Mouse (Mus musculus) forebrain, embryonic 14.5 days (tissue): ENCODE measurements around the gene Med13. TPM values are rescaled to one million over a fixed set of nuclear protein-coding genes. Genes with fewer than 3 reads are reported as not detected.

ENCODE experiments used
- ATAC-seq: fragments of 200-750 bp; cut with Nextera tagmentation; 2 replicates; pipeline ENCODE4 v1.8.0; 2017; ENCODE audit warnings: mild to moderate bottlenecking, moderate library complexity
- DNase-seq: peaks from one replicate; pipeline ENCODE4 v3.0.0-alpha.2; 2015; ENCODE audit warnings: low spot score
- H3K27ac ChIP-seq: fragments of 300-500 bp; sonication (generic); 2 replicates; pipeline ENCODE4 v1.5.1; 2014; ENCODE audit warnings: low read depth, mild to moderate bottlenecking, control low read depth, low read length, moderate library complexity
- H3K27me3 ChIP-seq: fragments of 300-500 bp; sonication (generic); replicated peaks from 2 replicates; pipeline ENCODE4 v1.6.1; 2014; ENCODE audit warnings: low read length, control low read depth, mixed read lengths; ENCODE audit not compliant: control insufficient read depth, insufficient read depth
- H3K36me3 ChIP-seq: fragments of 300-500 bp; sonication (generic); 2 replicates; pipeline ENCODE4 v1.6.1; 2014; ENCODE audit warnings: low read length, control low read depth; ENCODE audit not compliant: control insufficient read depth, insufficient read depth
- H3K4me1 ChIP-seq: fragments of 300-500 bp; sonication (generic); 2 replicates; pipeline ENCODE4 v1.6.1; 2014; ENCODE audit warnings: antibody characterized with exemption, low read length, control low read depth; ENCODE audit not compliant: control insufficient read depth, insufficient read depth
- H3K4me2 ChIP-seq: fragments of 300-500 bp; sonication (generic); 2 replicates; pipeline ENCODE4 v1.6.1; 2014; ENCODE audit warnings: mild to moderate bottlenecking, control low read depth, low read length
- H3K4me3 ChIP-seq: fragments of 300-500 bp; sonication (generic); 2 replicates; pipeline ENCODE4 v1.5.1; 2014; ENCODE audit warnings: low read depth, low read length, control low read depth
- H3K9ac ChIP-seq: fragments of 300-500 bp; sonication (generic); 2 replicates; pipeline ENCODE4 v1.6.1; 2014; ENCODE audit warnings: mild to moderate bottlenecking, low read length, control low read depth, moderate library complexity
- H3K9me3 ChIP-seq: fragments of 300-500 bp; sonication (generic); replicated peaks from 2 replicates; pipeline ENCODE4 v1.6.1; 2016; ENCODE audit warnings: low read length, control low read depth, mixed read lengths; ENCODE audit not compliant: control insufficient read depth
- WGBS: fragments of 180-500 bp; shearing (Covaris S2); extraction: QIAGEN DNeasy Blood & Tissue Kit; methylation state at CpG from one replicate; pipeline ENCODE4 v1.1.7; 2014; 5-methylcytosine and 5-hydroxymethylcytosine counted together
- polyA plus RNA-seq: library from polyadenylated mRNA; unstranded; fragments of >200 nt; fragmentation: Nextera tagmentation; extraction: Ambion mirVana; gene quantifications from 2 replicates; pipeline ENCODE4 v1.2.1, GENCODE M21; 2014

The Med13 gene
- polyA plus RNA-seq, 1 experiment from 2014 or later = 13.4 TPM

- no peak for ATAC-seq
- WGBS = 82% methylated on average over 5 of the region's 5 CpGs
- Histone ChIP-seq H3K4me3 (no peak overlapping the region), H3K4me2 (no peak overlapping the region), H3K36me3 (no peaks in the 10 kb centered on the region), H3K27ac (no peak overlapping the region), H3K4me1 (no peaks in the 10 kb centered on the region), H3K27me3 (no peaks in the 10 kb centered on the region), H3K9me3 (no peaks in the 10 kb centered on the region), H3K9ac (no peak overlapping the region)
- DNase-seq = no peak
Measured at GRCm38 (mm10) chr11:86369003-86369402, 11.6 kb upstream of the Med13 start.

- ATAC-seq = no peak
- 85% methylated on average over 5 of the region's 5 CpGs for WGBS
- DNase-seq = no peak
Measured at GRCm38 (mm10) chr11:86364709-86365452, 7.5 kb upstream of the Med13 start.

DNA sequence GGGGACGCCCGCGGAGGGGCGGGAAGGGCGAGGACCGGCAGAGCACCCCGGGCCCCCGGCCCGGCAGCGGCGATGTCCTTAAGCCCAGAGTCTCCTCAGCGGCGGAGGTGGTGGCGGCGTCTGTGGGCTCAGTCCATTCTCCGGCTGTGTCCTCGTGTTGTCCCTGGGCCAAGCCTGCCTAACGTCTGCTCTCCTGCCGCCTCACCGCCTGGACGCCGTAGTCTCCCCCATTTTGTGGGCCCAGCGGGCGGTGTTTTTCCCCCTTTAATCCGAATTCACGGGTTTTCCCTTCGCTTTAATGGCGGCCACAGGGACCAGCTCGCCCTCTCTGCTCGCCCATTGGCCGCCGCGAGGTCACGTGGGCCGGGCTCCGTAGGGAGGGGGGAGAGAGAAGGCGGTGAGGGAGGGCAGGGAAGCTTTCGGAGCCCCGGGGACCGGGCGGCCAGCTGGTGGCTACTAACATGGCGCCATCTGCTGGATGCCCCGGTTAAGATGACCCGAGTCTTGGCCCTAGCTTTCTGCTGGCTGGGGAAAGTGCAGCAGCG, 654 bp upstream of the Med13 start:
- Histone ChIP-seq H3K9ac (peak overlapping the region; percentile 98), H3K9me3 (no peaks in the 10 kb centered on the region), H3K36me3 (peaks cover 14% of the 10 kb centered on the region), H3K4me2 (peak overlapping the region; percentile 80), H3K27me3 (no peaks in the 10 kb centered on the region), H3K4me1 (peaks cover 23% of the 10 kb centered on the region), H3K4me3 (peak overlapping the region; percentile 93), H3K27ac (peak overlapping the region; percentile 98)
- ATAC-seq (peak; percentile 95), DNase-seq (peak; percentile 98)
- under 1% methylated on average over 43 of the region's 45 CpGs for WGBS

More at GRCm38 (mm10) chr11:86364709-86365452, 7.5 kb upstream of the Med13 start:
- Histone ChIP-seq H3K36me3 (no peaks in the 10 kb centered on the region), H3K4me1 (no peaks in the 10 kb centered on the region), H3K9me3 (no peaks in the 10 kb centered on the region), H3K9ac (no peak overlapping the region), H3K4me2 (no peak overlapping the region), H3K27me3 (no peaks in the 10 kb centered on the region), H3K4me3 (no peak overlapping the region), H3K27ac (no peak overlapping the region)

GRCm38 (mm10) chr11:86356007-86356853, 1.2 kb downstream of the Med13 start:
- no peak overlapping the region for H3K27ac ChIP-seq
- H3K4me1 ChIP-seq = peaks cover 23% of the 10 kb centered on the region
- peak overlapping the region; percentile 80 for H3K4me2 ChIP-seq
- WGBS = 11% methylated on average over 13 of the region's 13 CpGs
- H3K9ac ChIP-seq = peak overlapping the region; percentile 98
- peaks cover 15% of the 10 kb centered on the region for H3K36me3 ChIP-seq
- ATAC-seq (no peak), DNase-seq (peak; percentile 45)
- H3K4me3 ChIP-seq = peak overlapping the region; percentile 93
- no peaks in the 10 kb centered on the region for H3K9me3 ChIP-seq
- no peaks in the 10 kb centered on the region for H3K27me3 ChIP-seq

GRCm38 (mm10) chr11:86353586-86353985, 3.8 kb downstream of the Med13 start:
- ATAC-seq (no peak), DNase-seq (no peak)
- H3K9ac ChIP-seq = no peak overlapping the region
- H3K36me3 ChIP-seq = peaks cover 15% of the 10 kb centered on the region
- H3K4me1 ChIP-seq = peaks cover 23% of the 10 kb centered on the region
- H3K27me3 ChIP-seq = no peaks in the 10 kb centered on the region
- H3K4me2 ChIP-seq = no peak overlapping the region
- H3K4me3 ChIP-seq = no peak overlapping the region
- H3K9me3 ChIP-seq = no peaks in the 10 kb centered on the region
- WGBS = 86% methylated on average over 3 of the region's 3 CpGs
- no peak overlapping the region for H3K27ac ChIP-seq

GRCm38 (mm10) chr11:86351766-86352315, 5.6 kb downstream of the Med13 start:
- H3K27me3 ChIP-seq = no peaks in the 10 kb centered on the region
- no peak overlapping the region for H3K27ac ChIP-seq
- H3K9me3 ChIP-seq = no peaks in the 10 kb centered on the region
- H3K4me1 ChIP-seq = peaks cover 23% of the 10 kb centered on the region
- ATAC-seq (no peak), DNase-seq (peak; percentile 19)
- 26% methylated on average over 3 of the region's 3 CpGs for WGBS
- H3K36me3 ChIP-seq = peaks cover 18% of the 10 kb centered on the region
- no peak overlapping the region for H3K4me2 ChIP-seq
- no peak overlapping the region for H3K4me3 ChIP-seq
- no peak overlapping the region for H3K9ac ChIP-seq

DNA sequence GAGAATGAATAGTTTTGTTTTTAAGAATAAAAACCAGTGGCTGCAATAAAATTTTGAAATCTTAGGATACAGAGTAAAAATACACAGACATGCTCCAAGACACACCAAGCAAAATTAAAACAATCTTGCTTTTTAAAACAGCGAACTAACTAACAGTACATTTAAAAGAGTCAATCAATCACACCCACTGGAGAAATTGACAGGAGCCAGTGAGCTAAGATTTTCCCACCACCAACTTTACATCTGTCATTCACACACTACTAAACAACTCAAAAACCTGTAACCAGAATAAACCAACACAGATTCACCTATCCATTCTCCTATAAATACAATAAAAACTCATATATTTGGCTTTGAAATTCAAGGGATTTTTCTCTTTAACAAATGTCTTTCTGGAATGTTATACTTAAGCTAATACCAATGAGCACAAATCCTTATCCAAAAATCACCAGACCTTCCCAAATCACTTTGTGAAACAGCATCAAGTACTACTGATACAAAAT, 6.7 kb downstream of the Med13 start:
- no peaks in the 10 kb centered on the region for H3K27me3 ChIP-seq
- no peak overlapping the region for H3K9ac ChIP-seq
- WGBS = 85% methylated on average over 1 of the region's 1 CpGs
- no peak for DNase-seq
- H3K4me1 ChIP-seq = peaks cover 16% of the 10 kb centered on the region
- no peak overlapping the region for H3K4me2 ChIP-seq
- H3K27ac ChIP-seq = no peak overlapping the region
- ATAC-seq = no peak
- H3K4me3 ChIP-seq = no peak overlapping the region
- peaks cover 18% of the 10 kb centered on the region for H3K36me3 ChIP-seq
- no peaks in the 10 kb centered on the region for H3K9me3 ChIP-seq

DNA sequence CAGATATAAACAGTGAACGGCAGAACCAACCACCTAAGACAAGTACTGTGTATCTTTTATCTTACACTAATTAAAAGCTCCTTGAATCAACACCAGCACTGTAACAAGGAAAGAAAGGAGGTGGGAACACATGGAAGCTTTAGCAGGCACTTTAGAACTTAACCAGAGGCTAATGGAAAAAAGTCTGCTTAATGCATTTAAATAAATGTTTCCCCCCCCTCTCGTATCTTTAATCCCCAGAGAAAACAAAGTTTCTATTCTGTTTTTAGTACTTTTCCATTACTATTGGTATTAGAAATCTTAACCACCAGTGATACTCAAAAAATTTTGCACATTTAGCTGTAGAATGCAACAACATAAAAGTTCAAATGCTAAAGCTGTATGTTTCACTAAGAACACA, 8.1 kb downstream of the Med13 start:
- 35% methylated on average over 2 of the region's 2 CpGs for WGBS
- no peaks in the 10 kb centered on the region for H3K27me3 ChIP-seq
- no peak overlapping the region for H3K4me3 ChIP-seq
- H3K4me1 ChIP-seq = peaks cover 6% of the 10 kb centered on the region; the same call in 1 of the 2 replicates
- peaks cover 23% of the 10 kb centered on the region for H3K36me3 ChIP-seq
- H3K9ac ChIP-seq = no peak overlapping the region
- no peak overlapping the region for H3K4me2 ChIP-seq
- DNase-seq = no peak
- no peak for ATAC-seq
- H3K9me3 ChIP-seq = no peaks in the 10 kb centered on the region
- H3K27ac ChIP-seq = no peak overlapping the region
